Mouse (Mus musculus): ENCODE measurements around the gene F12.

F12 gene

DNA sequence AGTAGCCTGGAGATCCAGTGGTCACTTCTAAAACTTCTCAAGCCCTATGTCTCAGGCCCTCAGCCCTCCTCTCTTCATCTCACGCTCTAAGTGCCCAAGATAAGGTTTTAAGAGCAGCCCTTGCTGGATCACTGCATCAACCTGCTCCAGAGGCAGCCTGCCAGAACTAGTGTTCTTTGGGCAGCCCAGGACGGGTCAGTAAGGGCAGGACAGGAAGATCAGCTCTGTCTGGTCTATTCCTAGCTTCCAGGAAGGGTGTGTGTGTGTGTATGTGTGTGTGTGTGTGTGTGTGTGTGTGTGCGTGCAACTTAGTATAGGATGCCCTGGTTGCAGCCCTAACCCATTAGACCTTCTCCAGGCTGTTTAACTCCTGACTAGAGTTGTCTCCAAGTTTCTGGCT is 56.4 kb downstream of the F12 start:
- no peak for DNase-seq

DNA sequence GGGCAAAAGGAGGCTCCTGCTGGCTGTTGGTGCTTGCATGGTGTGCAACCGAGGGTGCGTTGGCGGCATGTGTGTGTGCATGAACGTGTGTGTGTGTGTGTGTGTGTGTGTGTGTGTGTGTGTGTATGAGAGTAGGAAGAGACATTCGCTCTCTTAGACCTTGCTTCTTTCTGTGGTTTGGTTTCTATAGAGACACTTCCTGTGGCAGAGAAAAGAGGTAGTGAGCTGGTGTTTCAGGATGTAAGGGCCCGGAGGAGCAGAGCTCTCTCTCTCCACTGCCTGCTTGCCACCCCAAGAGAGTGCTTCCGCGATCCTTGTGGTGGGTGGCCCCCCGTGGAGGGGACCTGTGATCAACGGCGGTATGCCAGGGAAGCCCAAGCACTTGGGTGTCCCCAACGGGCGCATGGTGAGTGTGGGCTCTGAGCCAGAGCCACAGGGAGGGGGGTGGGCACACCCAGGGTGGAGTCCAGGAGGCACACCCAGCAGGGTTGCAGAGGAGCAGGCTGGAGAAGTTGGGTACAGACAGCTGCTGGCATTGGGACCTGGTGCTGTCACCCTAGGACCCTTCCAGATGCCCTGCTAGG is 57.0 kb downstream of the F12 start, which contains the start of gene Rgs14:
Rgs14 (plus strand) TSS at position 202 of the 584 bp plus-strand sequence.
- DNase-seq: no peak

DNA sequence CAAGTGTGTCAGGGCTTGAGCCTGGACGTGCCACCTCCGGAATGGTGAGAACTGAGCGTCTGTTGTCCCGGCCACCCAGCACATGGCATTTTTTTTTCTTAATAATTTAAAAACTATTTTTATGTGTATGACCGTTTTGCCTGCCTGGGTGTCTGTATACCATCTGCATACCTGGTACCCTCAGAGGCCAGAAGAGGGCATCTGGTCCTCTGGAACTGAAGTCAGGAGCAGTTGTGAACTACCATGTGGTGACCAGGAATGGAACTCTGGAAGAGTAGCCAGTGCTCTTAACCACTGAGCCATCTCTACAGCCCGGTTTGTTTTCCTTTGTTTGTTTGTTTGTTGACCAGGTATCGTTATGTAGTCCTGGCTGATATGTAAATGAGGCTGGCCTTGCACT is 58.2 kb downstream of the F12 start:
- DNase-seq: no peak

Measured in cerebellum, postnatal 25 days (tissue).